Mouse (Mus musculus) intestine, embryonic 15.5 days (tissue): ENCODE results near the gene Jkamp. TPM values are rescaled to one million over a fixed set of nuclear protein-coding genes. Genes with fewer than 3 reads are reported as not detected.

Experiments
- ATAC-seq: fragments of 200-750 bp; cut with Nextera tagmentation; 2 replicates; pipeline ENCODE4 v1.8.0; 2017; ENCODE audit warnings: moderate TSS enrichment, moderate library complexity
- H3K27ac ChIP-seq: fragments of 300-500 bp; sonication (generic); 2 replicates; pipeline ENCODE4 v1.5.1; 2015; ENCODE audit warnings: mild to moderate bottlenecking, inconsistent platforms
- H3K27me3 ChIP-seq: fragments of 300-500 bp; sonication (generic); replicated peaks from 2 replicates; pipeline ENCODE4 v1.6.1; 2015; ENCODE audit warnings: inconsistent platforms
- H3K36me3 ChIP-seq: fragments of 300-500 bp; sonication (generic); 2 replicates; pipeline ENCODE4 v1.6.1; 2015; ENCODE audit warnings: inconsistent platforms
- H3K4me1 ChIP-seq: fragments of 300-500 bp; sonication (generic); replicated peaks from 2 replicates; pipeline ENCODE4 v1.6.1; 2015; ENCODE audit warnings: inconsistent platforms
- H3K4me2 ChIP-seq: fragments of 300-500 bp; sonication (generic); replicated peaks from 2 replicates; pipeline ENCODE4 v1.6.1; 2015; ENCODE audit warnings: mild to moderate bottlenecking, inconsistent platforms
- H3K4me3 ChIP-seq: fragments of 300-500 bp; sonication (generic); replicated peaks from 2 replicates; pipeline ENCODE4 v1.5.1; 2015; ENCODE audit warnings: inconsistent platforms
- H3K9ac ChIP-seq: fragments of 300-500 bp; sonication (generic); 2 replicates; pipeline ENCODE4 v1.6.1; 2015; ENCODE audit warnings: inconsistent platforms
- H3K9me3 ChIP-seq: fragments of 300-500 bp; sonication (generic); 2 replicates; pipeline ENCODE4 v1.6.1; 2016; ENCODE audit warnings: inconsistent platforms
- WGBS: fragments of 180-500 bp; shearing (Covaris S2); methylation state at CpG from one replicate; pipeline ENCODE4 v1.1.7; 2015; 5-methylcytosine and 5-hydroxymethylcytosine counted together
- polyA plus RNA-seq: library from polyadenylated mRNA; unstranded; fragments of >200 nt; fragmentation: Nextera tagmentation; extraction: Ambion mirVana; gene quantifications from 2 replicates; pipeline ENCODE4 v1.2.1, GENCODE M21; 2015

The Jkamp gene
- polyA plus RNA-seq, 1 experiment from 2014 or later: 59.8 TPM

DNA sequence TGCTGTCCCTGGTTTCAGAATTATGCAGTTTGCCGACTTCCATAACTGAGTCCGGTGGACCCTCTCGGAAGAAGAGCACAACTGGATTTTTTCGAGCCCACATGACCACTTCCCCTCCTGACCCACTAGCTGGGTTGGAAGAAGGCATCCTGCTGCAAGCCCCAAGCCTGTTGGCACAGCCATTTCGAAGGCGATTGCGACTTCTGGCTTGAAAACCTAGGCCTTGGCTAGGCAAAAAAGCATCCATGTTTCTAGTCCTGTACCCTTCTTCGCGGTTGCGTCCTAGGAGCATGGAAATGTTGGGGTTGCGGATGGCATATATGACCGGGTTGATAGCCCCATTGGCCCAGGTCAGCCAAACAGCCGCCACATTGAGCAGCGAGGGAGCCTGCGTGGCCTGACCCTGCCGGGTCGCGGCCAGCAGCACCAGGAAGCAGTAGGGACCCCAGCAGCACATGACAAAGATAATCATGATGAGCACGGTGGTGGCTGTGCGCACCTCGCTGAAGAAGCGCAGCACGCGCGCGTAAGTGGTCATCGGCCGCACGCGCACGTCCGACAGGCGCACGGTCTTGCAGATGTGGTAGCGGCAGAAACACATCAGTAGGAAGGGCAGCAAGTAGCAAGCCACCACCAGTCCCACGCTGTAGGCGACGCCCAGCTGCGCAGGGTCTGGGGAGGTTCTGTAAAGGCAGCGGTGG lies 15.6 kb upstream of the Jkamp start:
- H3K9ac ChIP-seq: peak overlapping the region; percentile 48

DNA sequence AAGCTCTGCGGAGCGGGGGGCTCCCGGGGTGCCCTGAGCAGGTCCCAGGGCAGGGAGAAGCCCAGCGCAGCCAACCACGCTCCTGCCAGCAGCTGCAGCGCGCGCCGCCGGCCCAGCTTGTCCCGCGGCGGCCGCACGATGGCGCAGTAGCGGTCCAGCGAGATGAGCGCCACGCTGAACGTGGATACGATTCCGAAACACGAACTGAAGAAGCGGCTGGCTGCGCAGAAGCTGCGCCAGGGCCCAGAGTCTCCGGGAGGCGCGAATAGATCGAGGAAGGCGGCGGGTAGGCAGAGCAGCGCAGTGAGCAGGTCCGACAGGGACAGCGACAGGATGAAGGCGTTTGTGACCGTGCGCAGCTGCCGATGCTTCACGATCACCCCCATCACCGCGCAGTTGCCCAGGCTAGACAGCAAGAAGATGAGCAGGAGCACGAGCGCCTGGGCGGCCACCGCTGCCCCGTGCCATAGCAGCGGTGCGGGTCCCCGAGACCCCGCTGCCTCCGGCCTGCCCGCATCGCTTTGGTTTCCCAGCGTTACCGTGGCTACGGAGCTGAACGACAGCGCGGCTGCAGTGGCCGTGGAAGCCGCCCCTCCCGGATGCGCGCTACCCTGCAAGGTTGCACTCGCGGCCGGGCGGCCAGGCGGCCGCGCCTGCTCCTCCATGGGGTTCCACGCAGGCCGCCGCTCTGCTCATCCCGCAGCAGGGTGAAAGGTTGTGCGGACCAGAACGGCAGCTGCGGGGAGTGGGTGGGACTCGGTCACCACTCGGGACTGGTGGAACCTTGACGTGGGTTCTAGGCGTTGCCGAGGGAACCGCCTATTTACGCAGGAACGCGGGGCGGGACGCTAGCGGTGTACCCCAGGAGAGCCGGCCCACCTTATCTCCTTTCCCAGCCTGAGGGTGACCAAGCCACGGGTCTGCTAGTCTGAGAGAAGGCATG lies 14.8 kb upstream of the Jkamp start, which contains the start of gene Gpr135:
Gene Gpr135 (minus strand): TSS at position 799 of the 943 bp plus-strand sequence.
- Histone ChIP-seq H3K9me3 (no peaks in the 10 kb centered on the region), H3K27me3 (peaks cover 10% of the 10 kb centered on the region), H3K4me2 (peak within 1 kb of the TSS; percentile 96), H3K36me3 (no peaks in the 10 kb centered on the region), H3K9ac (peak within 1 kb of the TSS; percentile 48), H3K27ac (no peak within 1 kb of the TSS), H3K4me3 (peak within 1 kb of the TSS; percentile 55), H3K4me1 (peaks cover 10% of the 10 kb centered on the region)
- peak; percentile 95 for ATAC-seq
- under 1% methylated on average over 94 of the region's 94 CpGs for WGBS

More for the DNA sequence above, 15.6 kb upstream of the Jkamp start:
- 6% methylated on average over 40 of the region's 40 CpGs for WGBS
- Histone ChIP-seq H3K27me3 (peaks cover 10% of the 10 kb centered on the region), H3K36me3 (no peaks in the 10 kb centered on the region), H3K4me2 (peak overlapping the region; percentile 96), H3K9me3 (no peaks in the 10 kb centered on the region), H3K4me3 (peak overlapping the region; percentile 55), H3K27ac (no peak overlapping the region), H3K4me1 (peaks cover 10% of the 10 kb centered on the region)
- peak; percentile 79; the same call in 1 of the 2 replicates for ATAC-seq

- 87% methylated on average over 3 of the region's 3 CpGs for WGBS
- no peak overlapping the region for H3K9ac ChIP-seq
- no peak for ATAC-seq
- H3K4me1 ChIP-seq: 0 out of 2 replicates have a peak, but pooled peaks cover 4% of the 10 kb centered on the region
- peaks cover 4% of the 10 kb centered on the region; the same call in 1 of the 2 replicates for H3K36me3 ChIP-seq
- H3K4me3 ChIP-seq: no peak overlapping the region
- H3K27me3 ChIP-seq: no peaks in the 10 kb centered on the region
- no peak overlapping the region for H3K4me2 ChIP-seq
- H3K27ac ChIP-seq: no peak overlapping the region
- H3K9me3 ChIP-seq: no peaks in the 10 kb centered on the region
These were observed 7.1 kb upstream of the Jkamp start for GRCm38 (mm10) chr12:72078248-72078647.

- no peak overlapping the region for H3K27ac ChIP-seq
- H3K9ac ChIP-seq: no peak overlapping the region
- no peak for ATAC-seq
- H3K4me3 ChIP-seq: peak overlapping the region; percentile 29
- H3K36me3 ChIP-seq: 0 out of 2 replicates have a peak, but pooled peaks cover under 1% of the 10 kb centered on the region
- peak overlapping the region; percentile 57; the same call in 1 of the 2 replicates for H3K4me2 ChIP-seq
- H3K9me3 ChIP-seq: no peaks in the 10 kb centered on the region
- 78% methylated on average over 3 of the region's 3 CpGs for WGBS
- H3K4me1 ChIP-seq: peaks cover 16% of the 10 kb centered on the region; the same call in 1 of the 2 replicates
- no peaks in the 10 kb centered on the region for H3K27me3 ChIP-seq
These were observed 3.4 kb upstream of the Jkamp start for GRCm38 (mm10) chr12:72081961-72082360.

GRCm38 (mm10) chr12:72082370-72082769 lies 3.0 kb upstream of the Jkamp start:
- no peaks in the 10 kb centered on the region for H3K36me3 ChIP-seq
- peak overlapping the region; percentile 29 for H3K4me3 ChIP-seq
- H3K27me3 ChIP-seq: no peaks in the 10 kb centered on the region
- no peak for ATAC-seq
- no peak overlapping the region for H3K27ac ChIP-seq
- H3K9ac ChIP-seq: no peak overlapping the region
- H3K9me3 ChIP-seq: no peaks in the 10 kb centered on the region
- H3K4me1 ChIP-seq: peaks cover 18% of the 10 kb centered on the region
- peak overlapping the region; percentile 57 for H3K4me2 ChIP-seq
- 28% methylated on average over 18 of the region's 18 CpGs for WGBS

GRCm38 (mm10) chr12:72083265-72083664 lies 2.1 kb upstream of the Jkamp start:
- H3K27ac ChIP-seq: no peak overlapping the region
- H3K4me1 ChIP-seq: peaks cover 18% of the 10 kb centered on the region
- no peak overlapping the region for H3K4me2 ChIP-seq
- no peaks in the 10 kb centered on the region for H3K27me3 ChIP-seq
- no peaks in the 10 kb centered on the region for H3K36me3 ChIP-seq
- no peak overlapping the region for H3K9ac ChIP-seq
- no peak for ATAC-seq
- 79% methylated on average over 9 of the region's 9 CpGs for WGBS
- no peaks in the 10 kb centered on the region for H3K9me3 ChIP-seq
- no peak overlapping the region for H3K4me3 ChIP-seq

GRCm38 (mm10) chr12:72084261-72085023 lies 947 bp upstream of the Jkamp start:
- Histone ChIP-seq H3K4me2 (peak overlapping the region; percentile 93), H3K27ac (peak overlapping the region; percentile 87), H3K9me3 (no peaks in the 10 kb centered on the region), H3K4me1 (peaks cover 18% of the 10 kb centered on the region), H3K4me3 (peak overlapping the region; percentile 76), H3K27me3 (no peaks in the 10 kb centered on the region), H3K36me3 (no peaks in the 10 kb centered on the region), H3K9ac (peak overlapping the region; percentile 70)
- 2% methylated on average over 46 of the region's 46 CpGs for WGBS
- ATAC-seq: peak; percentile 29

GRCm38 (mm10) chr12:72085024-72085328 lies 413 bp upstream of the Jkamp start:
- 0% methylated on average over 31 of the region's 31 CpGs for WGBS
- ATAC-seq: peak; percentile 43
- Histone ChIP-seq H3K27ac (peak overlapping the region; percentile 87), H3K4me3 (peak overlapping the region; percentile 76), H3K4me1 (peaks cover 18% of the 10 kb centered on the region), H3K9ac (peak overlapping the region; percentile 70), H3K27me3 (no peaks in the 10 kb centered on the region), H3K36me3 (no peaks in the 10 kb centered on the region), H3K4me2 (peak overlapping the region; percentile 93), H3K9me3 (no peaks in the 10 kb centered on the region)

DNA sequence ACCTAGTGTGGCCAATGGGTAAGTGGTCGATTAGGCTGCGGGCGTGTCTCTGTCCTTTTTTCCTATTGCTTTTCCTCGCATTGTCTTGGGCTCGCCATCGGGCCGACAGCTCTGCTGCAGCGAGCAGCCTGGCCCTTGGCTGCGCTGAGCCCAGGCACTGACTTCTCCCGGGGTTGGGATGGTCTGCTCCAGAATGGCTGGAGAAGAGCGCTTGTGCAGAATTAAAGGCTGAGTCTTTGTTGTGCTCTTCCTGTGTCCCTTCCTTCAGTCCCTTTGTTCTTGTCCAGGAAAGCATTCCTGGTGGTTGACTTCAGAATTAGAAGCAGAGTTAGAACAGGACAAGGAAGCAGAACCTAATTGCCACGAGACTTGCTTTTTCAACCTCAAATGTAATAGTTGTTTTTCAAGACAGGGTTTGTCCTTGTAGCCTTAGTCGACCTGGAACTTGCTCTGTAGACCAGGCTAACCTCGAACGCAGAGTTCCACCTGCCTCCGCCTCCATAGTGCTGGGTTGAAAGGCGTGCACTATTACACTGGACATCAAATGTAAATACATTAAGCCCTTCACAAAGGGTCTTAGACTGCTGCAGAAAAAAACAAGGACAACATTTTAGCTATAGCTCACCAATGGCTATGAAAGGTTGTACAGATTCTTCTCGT lies 907 bp downstream of the Jkamp start:
- H3K27me3 ChIP-seq: no peaks in the 10 kb centered on the region
- H3K9me3 ChIP-seq: no peaks in the 10 kb centered on the region
- H3K36me3 ChIP-seq: no peaks in the 10 kb centered on the region
- WGBS: 2% methylated on average over 18 of the region's 18 CpGs
- H3K27ac ChIP-seq: peak overlapping the region; percentile 98
- peak overlapping the region; percentile 76 for H3K4me3 ChIP-seq
- H3K4me2 ChIP-seq: peak overlapping the region; percentile 60
- H3K4me1 ChIP-seq: peaks cover 18% of the 10 kb centered on the region
- H3K9ac ChIP-seq: peak overlapping the region; percentile 78
- ATAC-seq: no peak; the same call in 1 of the 2 replicates

- ATAC-seq: no peak
- WGBS: 84% methylated on average over 4 of the region's 4 CpGs
- Histone ChIP-seq H3K36me3 (peaks cover 8% of the 10 kb centered on the region; the same call in 1 of the 2 replicates), H3K4me3 (no peak overlapping the region), H3K27me3 (no peaks in the 10 kb centered on the region), H3K4me1 (peaks cover 6% of the 10 kb centered on the region; the same call in 1 of the 2 replicates), H3K9me3 (no peaks in the 10 kb centered on the region), H3K9ac (no peak overlapping the region), H3K27ac (no peak overlapping the region), H3K4me2 (no peak overlapping the region)
These were observed 4.4 kb downstream of the Jkamp start for GRCm38 (mm10) chr12:72089802-72090201.

- Histone ChIP-seq H3K9ac (no peak overlapping the region), H3K4me2 (no peak overlapping the region), H3K36me3 (peaks cover 23% of the 10 kb centered on the region), H3K27ac (no peak overlapping the region), H3K27me3 (no peaks in the 10 kb centered on the region), H3K9me3 (no peaks in the 10 kb centered on the region), H3K4me3 (no peak overlapping the region), H3K4me1 (no peaks in the 10 kb centered on the region)
- no peak for ATAC-seq
- WGBS: 96% methylated on average over 8 of the region's 8 CpGs
These were observed 11.6 kb downstream of the Jkamp start for GRCm38 (mm10) chr12:72096966-72097365.
